Mouse (Mus musculus): ENCODE measurements around the gene Plekha6.

The Plekha6 gene

GRCm38 (mm10) chr1:133214672-133215359, 50.8 kb downstream of the Plekha6 start:
- no peak for DNase-seq (ENCODE audit: low read depth, low spot score)

GRCm38 (mm10) chr1:133215360-133215700, 51.3 kb downstream of the Plekha6 start:
- DNase-seq (ENCODE audit: low read depth, low spot score), result no peak

GRCm38 (mm10) chr1:133215753-133216152, 51.7 kb downstream of the Plekha6 start:
- DNase-seq (ENCODE audit: low read depth, low spot score), result no peak

GRCm38 (mm10) chr1:133217031-133217430, 53.0 kb downstream of the Plekha6 start:
- no peak for DNase-seq (ENCODE audit: low read depth, low spot score)

- no peak for DNase-seq (ENCODE audit: low read depth, low spot score)
Observed at GRCm38 (mm10) chr1:133219106-133219505, 55.1 kb downstream of the Plekha6 start.

- DNase-seq (ENCODE audit: low read depth, low spot score), result no peak
Observed at GRCm38 (mm10) chr1:133221459-133221858, 57.4 kb downstream of the Plekha6 start.

- DNase-seq (ENCODE audit: low read depth, low spot score), result no peak
Observed at GRCm38 (mm10) chr1:133222445-133222995, 58.5 kb downstream of the Plekha6 start.

- DNase-seq (ENCODE audit: low read depth, low spot score), result no peak
Observed at GRCm38 (mm10) chr1:133224674-133225073, 60.7 kb downstream of the Plekha6 start.

- no peak for DNase-seq (ENCODE audit: low read depth, low spot score)
Observed at GRCm38 (mm10) chr1:133225137-133225536, 61.1 kb downstream of the Plekha6 start.

GRCm38 (mm10) chr1:133225561-133225960, 61.6 kb downstream of the Plekha6 start:
- DNase-seq (ENCODE audit: low read depth, low spot score), result no peak

- DNase-seq (ENCODE audit: low read depth, low spot score), result no peak
Observed at GRCm38 (mm10) chr1:133225963-133226660, 62.1 kb downstream of the Plekha6 start.

GRCm38 (mm10) chr1:133226928-133227327, 62.9 kb downstream of the Plekha6 start:
- no peak for DNase-seq (ENCODE audit: low read depth, low spot score)

GRCm38 (mm10) chr1:133227378-133227777, 63.4 kb downstream of the Plekha6 start:
- no peak for DNase-seq (ENCODE audit: low read depth, low spot score)

- DNase-seq (ENCODE audit: low read depth, low spot score), result no peak
Observed at GRCm38 (mm10) chr1:133228809-133229487, 64.9 kb downstream of the Plekha6 start.

- no peak for DNase-seq (ENCODE audit: low read depth, low spot score)
Observed at GRCm38 (mm10) chr1:133231523-133232193, 67.6 kb downstream of the Plekha6 start.

- DNase-seq (ENCODE audit: low read depth, low spot score), result no peak
Observed at GRCm38 (mm10) chr1:133235909-133236308, 71.9 kb downstream of the Plekha6 start.

GRCm38 (mm10) chr1:133236693-133237440, 72.9 kb downstream of the Plekha6 start:
- peak; percentile 55 for DNase-seq (ENCODE audit: low read depth, low spot score)

GRCm38 (mm10) chr1:133237670-133238069, 73.7 kb downstream of the Plekha6 start:
- DNase-seq (ENCODE audit: low read depth, low spot score), result peak; percentile 66

GRCm38 (mm10) chr1:133239121-133239812, 75.3 kb downstream of the Plekha6 start:
- no peak for DNase-seq (ENCODE audit: low read depth, low spot score)

- DNase-seq (ENCODE audit: low read depth, low spot score), result no peak
Observed at GRCm38 (mm10) chr1:133239813-133240160, 75.8 kb downstream of the Plekha6 start.

- DNase-seq (ENCODE audit: low read depth, low spot score), result no peak
Observed at GRCm38 (mm10) chr1:133240881-133241280, 76.9 kb downstream of the Plekha6 start.
